Mouse (Mus musculus) liver, embryonic 11.5 days (tissue): Measurements from ENCODE around the gene Lancl1. TPM values are rescaled to one million over a fixed set of nuclear protein-coding genes. Genes with fewer than 3 reads are reported as not detected.

Experiments used
- ATAC-seq: fragments of 200-750 bp; cut with Nextera tagmentation; replicated peaks from 2 replicates; pipeline ENCODE4 v1.8.0; 2017; ENCODE audit warnings: moderate number of reproducible peaks, mild to moderate bottlenecking, moderate TSS enrichment, moderate library complexity; ENCODE audit not compliant: low FRiP score
- DNase-seq: peaks from one replicate; pipeline ENCODE4 v3.0.0-alpha.2; 2017; ENCODE audit warnings: low spot score
- H3K27ac ChIP-seq: fragments of 300-500 bp; sonication (generic); 2 replicates; pipeline ENCODE4 v1.5.1; 2014; ENCODE audit warnings: mild to moderate bottlenecking, low read depth, low read length, control low read depth
- H3K27me3 ChIP-seq: fragments of 300-500 bp; sonication (generic); replicated peaks from 2 replicates; pipeline ENCODE4 v1.6.1; 2014; ENCODE audit warnings: low read length, mixed read lengths; ENCODE audit not compliant: control insufficient read depth, insufficient read depth
- H3K36me3 ChIP-seq: fragments of 300-500 bp; sonication (generic); 2 replicates; pipeline ENCODE4 v1.6.1; 2014; ENCODE audit warnings: mild to moderate bottlenecking, low read length, moderate library complexity, mixed read lengths; ENCODE audit not compliant: control insufficient read depth, insufficient read depth
- H3K4me1 ChIP-seq: fragments of 300-500 bp; sonication (generic); replicated peaks from 2 replicates; pipeline ENCODE4 v1.6.1; 2014; ENCODE audit warnings: low read length, mixed read lengths; ENCODE audit not compliant: control insufficient read depth, insufficient read depth
- H3K4me2 ChIP-seq: fragments of 300-500 bp; sonication (generic); 2 replicates; pipeline ENCODE4 v1.6.1; 2014; ENCODE audit warnings: mild to moderate bottlenecking, control low read depth, moderate library complexity
- H3K4me3 ChIP-seq: fragments of 300-500 bp; sonication (generic); 2 replicates; pipeline ENCODE4 v1.5.1; 2014; ENCODE audit warnings: low read depth, low read length, control low read depth
- H3K9ac ChIP-seq: fragments of 300-500 bp; sonication (generic); 2 replicates; pipeline ENCODE4 v1.6.1; 2014; ENCODE audit warnings: low read depth, low read length, control low read depth
- H3K9me3 ChIP-seq: fragments of 300-500 bp; sonication (generic); 2 replicates; pipeline ENCODE4 v1.6.1; 2016; ENCODE audit warnings: low read length, inconsistent platforms, mixed read lengths; ENCODE audit not compliant: control insufficient read depth
- WGBS: fragments of 180-500 bp; shearing (Covaris S2); extraction: QIAGEN DNeasy Blood & Tissue Kit; methylation state at CpG from one replicate; pipeline ENCODE4 v1.1.7; 2014; 5-methylcytosine and 5-hydroxymethylcytosine counted together
- polyA plus RNA-seq: library from polyadenylated mRNA; unstranded; fragments of >200 nt; fragmentation: Nextera tagmentation; extraction: Ambion mirVana; gene quantifications from 2 replicates; pipeline ENCODE4 v1.2.1, GENCODE M21; 2014

Gene Lancl1
- polyA plus RNA-seq, 1 experiment from 2014 or later, result 49.0 TPM

DNA sequence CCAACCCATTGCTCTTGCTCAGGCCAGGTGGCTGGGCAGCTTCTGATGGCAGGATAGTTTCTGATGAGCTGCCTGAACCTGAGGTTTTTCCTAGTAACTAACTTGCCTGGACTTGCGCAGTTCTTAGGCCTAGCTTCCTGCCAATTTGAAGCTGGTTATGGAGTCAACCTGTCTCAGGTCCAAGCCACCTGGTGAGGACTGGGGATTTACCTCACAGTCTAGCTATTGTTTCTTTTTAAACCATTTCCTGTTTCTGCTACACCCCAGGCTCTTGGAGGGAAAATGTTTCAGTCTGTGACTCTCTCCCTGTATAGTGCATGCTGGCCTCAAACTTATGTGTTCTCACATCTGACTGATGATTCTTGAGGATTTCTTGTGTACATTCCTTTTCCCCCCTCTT is 58.5 kb downstream of the Lancl1 start:
- Histone ChIP-seq H3K4me1 (no peaks in the 10 kb centered on the region), H3K9ac (no peak overlapping the region), H3K27me3 (no peaks in the 10 kb centered on the region), H3K4me2 (no peak overlapping the region), H3K9me3 (no peaks in the 10 kb centered on the region), H3K4me3 (no peak overlapping the region), H3K36me3 (no peaks in the 10 kb centered on the region), H3K27ac (no peak overlapping the region)
- no peak for DNase-seq
- ATAC-seq, result no peak
- 83% methylated on average over 1 of the region's 1 CpGs for WGBS

- no peaks in the 10 kb centered on the region for H3K4me1 ChIP-seq
- H3K9ac ChIP-seq, result no peak overlapping the region
- no peak overlapping the region for H3K4me3 ChIP-seq
- H3K36me3 ChIP-seq, result no peaks in the 10 kb centered on the region
- no peaks in the 10 kb centered on the region for H3K27me3 ChIP-seq
- H3K27ac ChIP-seq, result no peak overlapping the region
- H3K4me2 ChIP-seq, result no peak overlapping the region
- DNase-seq (no peak), ATAC-seq (no peak)
- no peaks in the 10 kb centered on the region for H3K9me3 ChIP-seq
- 88% methylated on average over 2 of the region's 2 CpGs for WGBS
These were observed 63.2 kb downstream of the Lancl1 start for GRCm38 (mm10) chr1:66975456-66975855.

- Histone ChIP-seq H3K9ac (no peak overlapping the region), H3K27me3 (no peaks in the 10 kb centered on the region), H3K4me2 (no peak overlapping the region), H3K4me3 (no peak overlapping the region), H3K27ac (no peak overlapping the region), H3K9me3 (no peaks in the 10 kb centered on the region), H3K36me3 (no peaks in the 10 kb centered on the region), H3K4me1 (no peaks in the 10 kb centered on the region)
- WGBS, result 65% methylated on average over 4 of the region's 4 CpGs
- no peak for ATAC-seq
- no peak for DNase-seq
These were observed 73.8 kb downstream of the Lancl1 start for GRCm38 (mm10) chr1:66964857-66965256.

DNA sequence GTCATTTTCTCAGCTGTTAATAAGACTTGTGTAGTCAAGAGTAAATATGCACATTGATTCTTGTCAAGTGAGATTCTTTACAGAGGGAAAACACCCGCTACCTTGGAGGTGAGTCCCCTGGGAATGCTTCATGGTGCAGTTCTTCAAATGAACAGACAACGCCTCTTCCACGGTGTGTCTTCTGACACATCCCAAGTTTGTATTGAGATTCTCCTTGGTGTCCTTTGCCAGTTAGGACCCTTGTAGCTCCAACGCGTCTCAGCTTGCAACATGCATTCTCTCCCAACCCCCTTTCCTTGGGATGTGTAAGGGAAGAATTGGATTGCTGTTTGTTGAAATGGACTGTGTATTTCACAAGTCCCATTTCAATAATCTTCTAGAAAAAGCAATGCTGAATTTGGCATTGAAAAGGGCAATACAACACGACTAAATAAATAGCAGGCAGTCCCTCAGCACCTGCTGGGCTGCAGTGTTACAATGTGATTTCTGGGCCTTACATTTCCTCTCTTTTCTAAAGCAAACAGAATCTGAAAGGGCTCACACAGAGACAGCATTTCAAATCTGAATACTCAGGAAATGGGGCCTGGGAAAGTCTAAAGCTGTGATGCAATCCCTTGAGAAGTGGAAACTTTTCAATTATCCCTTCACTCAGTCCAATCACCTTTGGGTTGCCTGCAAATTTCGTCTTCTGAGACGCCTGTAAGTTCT is 78.0 kb downstream of the Lancl1 start:
- Histone ChIP-seq H3K27ac (no peak overlapping the region), H3K36me3 (no peaks in the 10 kb centered on the region), H3K4me2 (no peak overlapping the region), H3K27me3 (no peaks in the 10 kb centered on the region), H3K4me1 (no peaks in the 10 kb centered on the region), H3K9me3 (no peaks in the 10 kb centered on the region), H3K4me3 (no peak overlapping the region), H3K9ac (no peak overlapping the region)
- ATAC-seq (no peak), DNase-seq (no peak)
- WGBS, result 58% methylated on average over 8 of the region's 8 CpGs

- H3K27ac ChIP-seq, result no peak overlapping the region
- no peaks in the 10 kb centered on the region for H3K9me3 ChIP-seq
- no peak for ATAC-seq
- DNase-seq, result no peak
- no peaks in the 10 kb centered on the region for H3K27me3 ChIP-seq
- H3K4me2 ChIP-seq, result no peak overlapping the region
- H3K4me1 ChIP-seq, result no peaks in the 10 kb centered on the region
- no peak overlapping the region for H3K4me3 ChIP-seq
- 80% methylated on average over 3 of the region's 3 CpGs for WGBS
- no peaks in the 10 kb centered on the region for H3K36me3 ChIP-seq
- H3K9ac ChIP-seq, result no peak overlapping the region
These were observed 81.3 kb downstream of the Lancl1 start for GRCm38 (mm10) chr1:66957361-66957760.

DNA sequence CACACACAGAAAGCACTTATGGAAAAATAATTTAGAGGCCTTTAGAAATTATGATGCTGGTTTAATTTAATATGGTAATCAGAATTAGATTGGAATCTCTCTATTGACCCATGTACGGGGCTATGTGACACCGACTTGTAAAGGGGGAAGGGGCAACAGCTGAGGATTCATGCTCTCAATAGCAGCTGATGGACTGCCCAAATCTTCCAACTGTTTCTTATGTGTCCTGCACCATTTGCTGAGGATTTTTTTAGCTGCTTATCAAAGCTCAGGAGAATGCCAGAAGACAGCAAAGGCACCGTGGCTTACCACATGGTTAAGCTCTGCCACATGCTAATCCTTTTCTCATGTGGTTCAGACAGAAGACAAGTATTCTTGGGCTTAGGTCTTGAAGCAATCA is 87.6 kb downstream of the Lancl1 start:
- DNase-seq (no peak), ATAC-seq (no peak)
- H3K27ac ChIP-seq, result no peak overlapping the region
- no peaks in the 10 kb centered on the region for H3K36me3 ChIP-seq
- no peak overlapping the region for H3K4me2 ChIP-seq
- H3K4me3 ChIP-seq, result no peak overlapping the region
- H3K9ac ChIP-seq, result no peak overlapping the region
- 74% methylated on average over 3 of the region's 3 CpGs for WGBS
- H3K9me3 ChIP-seq, result no peaks in the 10 kb centered on the region
- no peaks in the 10 kb centered on the region for H3K27me3 ChIP-seq
- H3K4me1 ChIP-seq, result no peaks in the 10 kb centered on the region

Other genes with a start within 250 kb of the Lancl1 start
- 4.7 and 5.4 TPM in 2 replicates for gene Kansl1l, start 221.3 kb downstream of the Lancl1 start, polyA plus RNA-seq
- gene Acadl, start 175.6 kb downstream of the Lancl1 start, polyA plus RNA-seq, result 105 and 107 TPM in 2 replicates
- gene Myl1, start 93.5 kb downstream of the Lancl1 start, polyA plus RNA-seq, result 5.9 and 12.3 TPM in 2 replicates
- 0.04 and 0.17 TPM in 2 replicates for gene Cps1, start 84.2 kb upstream of the Lancl1 start, polyA plus RNA-seq